Mouse (Mus musculus): ENCODE data around the gene Prr23a3. TPM values are rescaled to one million over a fixed set of nuclear protein-coding genes. Genes with fewer than 3 reads are reported as not detected.

The Prr23a3 gene
- polyA plus RNA-seq, 1 experiment from 2014 or later: 0.10 TPM

DNA sequence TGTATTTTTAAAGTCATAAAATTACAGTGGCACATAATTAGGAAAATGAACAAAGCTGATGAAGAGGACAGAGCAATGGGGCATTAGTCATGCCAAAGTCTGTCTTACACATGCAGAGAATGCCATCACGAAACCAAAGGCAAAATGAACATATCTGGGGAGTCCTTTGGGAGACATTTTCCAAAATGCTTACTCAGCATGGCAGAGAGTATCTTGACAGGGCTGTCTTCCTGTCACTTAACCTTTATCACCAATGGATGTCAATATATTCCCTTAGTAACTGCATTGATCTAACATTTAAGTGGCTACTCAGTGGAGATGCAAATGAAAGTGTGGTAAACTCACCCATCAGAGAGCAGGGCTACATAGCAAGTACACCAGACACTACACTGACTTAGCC is 36.9 kb downstream of the Prr23a3 start:
- Histone ChIP-seq H3K9me3 (peaks cover 14% of the 10 kb centered on the region), H3K27me3 (replicated peaks; ENCODE audit: low read depth, poor library complexity, severe bottlenecking) (no peaks in the 10 kb centered on the region), H3K4me1 (no peaks in the 10 kb centered on the region), H3K27ac (replicated peaks) (no peak overlapping the region), H3K36me3 (replicated peaks) (no peaks in the 10 kb centered on the region), H3K4me3 (no peak overlapping the region)
- WGBS: 83% methylated on average over 1 of the region's 1 CpGs
- no peak for DNase-seq (ENCODE audit: low spot score)

DNA sequence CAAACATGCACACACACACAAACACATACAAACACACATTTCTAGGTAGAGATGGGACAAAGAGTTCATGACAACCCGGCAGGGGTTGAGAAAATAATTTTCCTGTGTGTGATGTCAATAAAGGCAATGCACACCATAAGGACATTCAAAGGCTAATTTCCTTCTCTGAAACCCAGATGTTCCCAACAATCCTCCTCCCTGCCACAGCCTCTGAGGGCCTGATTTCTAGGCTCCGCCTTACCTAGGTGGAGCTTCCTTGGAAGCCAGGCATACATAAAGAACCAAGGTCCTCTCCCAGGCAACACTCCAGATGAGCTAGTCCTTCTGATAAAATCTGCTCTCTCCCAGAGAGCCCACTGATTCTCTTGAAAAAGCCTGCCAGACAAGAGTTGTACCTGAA is 38.3 kb downstream of the Prr23a3 start, which contains the start of gene 7420426K07Rik:
Gene 7420426K07Rik (plus strand): TSS at position 301 of the 400 bp plus-strand sequence.
- H3K4me1 ChIP-seq: no peaks in the 10 kb centered on the region
- H3K4me3 ChIP-seq: no peak within 1 kb of the TSS
- no peak within 1 kb of the TSS for H3K27ac ChIP-seq (replicated peaks)
- WGBS: 90% methylated on average over 2 of the region's 2 CpGs
- peaks cover 1% of the 10 kb centered on the region; the same call in 1 of the 2 replicates for H3K9me3 ChIP-seq
- no peak for DNase-seq (ENCODE audit: low spot score)
- no peaks in the 10 kb centered on the region for H3K36me3 ChIP-seq (replicated peaks)
- H3K27me3 ChIP-seq (replicated peaks; ENCODE audit: low read depth, poor library complexity, severe bottlenecking): no peaks in the 10 kb centered on the region

Other genes with a start within 250 kb of the Prr23a3 start
- 0.18 TPM in 1 of 2 replicates, not detected in the other for gene Prr23a1, start 22.3 kb upstream of the Prr23a3 start, polyA plus RNA-seq (2016; fragmentation: Nextera tagmentation; extraction: Ambion mirVana)
- gene Prr23a2, start 8.3 kb upstream of the Prr23a3 start, polyA plus RNA-seq (2016; fragmentation: Nextera tagmentation; extraction: Ambion mirVana): not detected in 2 replicates
- gene 7420426K07Rik, start 38.4 kb downstream of the Prr23a3 start, polyA plus RNA-seq (2016; fragmentation: Nextera tagmentation; extraction: Ambion mirVana): not detected in 2 replicates
- gene Foxl2, start 90.5 kb downstream of the Prr23a3 start, polyA plus RNA-seq (2016; fragmentation: Nextera tagmentation; extraction: Ambion mirVana): 1.9 and 2.4 TPM in 2 replicates
- gene Faim, start 121.6 kb downstream of the Prr23a3 start, polyA plus RNA-seq (2016; fragmentation: Nextera tagmentation; extraction: Ambion mirVana): 58.1 and 61.8 TPM in 2 replicates
- gene Gm1123, start 170.9 kb downstream of the Prr23a3 start, polyA plus RNA-seq (2016; fragmentation: Nextera tagmentation; extraction: Ambion mirVana): not detected in 2 replicates